Mouse (Mus musculus) megakaryocyte, adult 5-6 weeks (primary cell): ENCODE measurements around the gene Gtf2f2. TPM values are rescaled to one million over a fixed set of nuclear protein-coding genes. Genes with fewer than 3 reads are reported as not detected.
"Not testable (repeated sequence)": the region's sequence is repeated elsewhere in the genome, so short reads cannot be mapped to it uniquely, and the experiment has no call there.

ENCODE experiments used
- ATAC-seq: 2 replicates; pipeline ENCODE4 v1.8.0; 2016; ENCODE audit warnings: mild to moderate bottlenecking, inconsistent platforms; ENCODE audit not compliant: poor library complexity, severe bottlenecking
- total RNA-seq, 2 experiments: library from RNA; stranded (forward) in 1 of 2; stranded (reverse) in 1 of 2; fragments of 153-499, 151-499 nt in 1 of 2; fragments of 221-1000, 200-1000 nt in 1 of 2; gene quantifications; 2 replicates each; pipeline versions ENCODE4 v1.2.3 to v1.2.4; 2015 to 2017

Gene Gtf2f2
- total RNA-seq, 2 experiments from 2014 or later = 33.9 to 42.2 TPM

GRCm38 (mm10) chr14:75929713-75930112 lies 81.0 kb downstream of the Gtf2f2 start:
- ATAC-seq = not testable (repeated sequence)

GRCm38 (mm10) chr14:75923314-75924052 lies 87.2 kb downstream of the Gtf2f2 start:
- ATAC-seq = no peak

GRCm38 (mm10) chr14:75912665-75913064 lies 98.0 kb downstream of the Gtf2f2 start:
- no peak for ATAC-seq

- no peak for ATAC-seq
Measured at GRCm38 (mm10) chr14:75911968-75912367, 98.7 kb downstream of the Gtf2f2 start.

- ATAC-seq = peak; percentile 66
Measured at GRCm38 (mm10) chr14:75906931-75907330, 103.7 kb downstream of the Gtf2f2 start.

- ATAC-seq = peak; percentile 53
Measured at GRCm38 (mm10) chr14:75904972-75905371, 105.7 kb downstream of the Gtf2f2 start.

- ATAC-seq = no peak
Measured at GRCm38 (mm10) chr14:75903131-75903530, 107.5 kb downstream of the Gtf2f2 start.

- no peak for ATAC-seq
Measured at GRCm38 (mm10) chr14:75902013-75902412, 108.7 kb downstream of the Gtf2f2 start.

GRCm38 (mm10) chr14:75900793-75901499 lies 109.7 kb downstream of the Gtf2f2 start:
- no peak for ATAC-seq

- peak; percentile 89 for ATAC-seq
Measured at GRCm38 (mm10) chr14:75899566-75899965, 111.1 kb downstream of the Gtf2f2 start.

- no peak for ATAC-seq
Measured at GRCm38 (mm10) chr14:75892118-75892517, 118.5 kb downstream of the Gtf2f2 start.

GRCm38 (mm10) chr14:75883873-75884272 lies 126.8 kb downstream of the Gtf2f2 start:
- ATAC-seq = no peak

GRCm38 (mm10) chr14:75883330-75883729 lies 127.3 kb downstream of the Gtf2f2 start:
- no peak for ATAC-seq

GRCm38 (mm10) chr14:75881856-75882255 lies 128.8 kb downstream of the Gtf2f2 start:
- no peak for ATAC-seq

- no peak for ATAC-seq
Measured at GRCm38 (mm10) chr14:75878980-75879379, 131.7 kb downstream of the Gtf2f2 start.

- ATAC-seq = no peak
Measured at GRCm38 (mm10) chr14:75877297-75877696, 133.4 kb downstream of the Gtf2f2 start.

GRCm38 (mm10) chr14:75876320-75877043 lies 134.2 kb downstream of the Gtf2f2 start:
- peak; percentile 90 for ATAC-seq

GRCm38 (mm10) chr14:75873612-75874011 lies 137.1 kb downstream of the Gtf2f2 start:
- ATAC-seq = no peak

- no peak for ATAC-seq
Measured at GRCm38 (mm10) chr14:75871750-75872149, 138.9 kb downstream of the Gtf2f2 start.

- no peak for ATAC-seq
Measured at GRCm38 (mm10) chr14:75871111-75871510, 139.6 kb downstream of the Gtf2f2 start.

GRCm38 (mm10) chr14:75870631-75871030 lies 140.0 kb downstream of the Gtf2f2 start:
- ATAC-seq = peak; percentile 54; the same call in 1 of the 2 replicates
